Mouse (Mus musculus) ES-E14 (cell line): ENCODE data around the gene Abtb1.

ENCODE experiments used
- CHD2 ChIP-seq: IDR thresholded peaks from 2 replicates; pipeline ENCODE4 v1.6.1; 2014; ENCODE audit warnings: mild to moderate bottlenecking, low read depth, low read length, inconsistent platforms
- HCFC1 ChIP-seq: IDR thresholded peaks from 2 replicates; pipeline ENCODE4 v1.6.1; 2012; ENCODE audit warnings: low read length, inconsistent platforms, borderline replicate concordance; ENCODE audit not compliant: insufficient read depth
- MAFK ChIP-seq: IDR thresholded peaks from 2 replicates; pipeline ENCODE4 v1.6.1; 2014; ENCODE audit warnings: mild to moderate bottlenecking, low read depth, low read length, inconsistent platforms; ENCODE audit not compliant: insufficient read depth

GRCm38 (mm10) chr6:88810291-88810690 lies 31.5 kb downstream of the Abtb1 start:
- TF ChIP-seq HCFC1, result no peak
- no peak for TF ChIP-seq MAFK
- TF ChIP-seq CHD2, result no peak
